Mouse (Mus musculus) kidney, adult 2 months (tissue): ENCODE data around the gene Zfp217.

Source experiments
- CTCF ChIP-seq: fragments of 200-500 bp; conservative IDR thresholded peaks from 2 replicates; pipeline ENCODE4 v1.5.1; 2011; ENCODE audit warnings: low read depth, mild to moderate bottlenecking, control low read depth, low read length, moderate library complexity, mixed read lengths; ENCODE audit not compliant: insufficient read depth, insufficient read length
- POLR2A ChIP-seq: fragments of 200-500 bp; IDR thresholded peaks from one replicate; pipeline ENCODE4 v1.6.1; 2011; ENCODE audit warnings: low read depth, low read length, control low read depth

DNA sequence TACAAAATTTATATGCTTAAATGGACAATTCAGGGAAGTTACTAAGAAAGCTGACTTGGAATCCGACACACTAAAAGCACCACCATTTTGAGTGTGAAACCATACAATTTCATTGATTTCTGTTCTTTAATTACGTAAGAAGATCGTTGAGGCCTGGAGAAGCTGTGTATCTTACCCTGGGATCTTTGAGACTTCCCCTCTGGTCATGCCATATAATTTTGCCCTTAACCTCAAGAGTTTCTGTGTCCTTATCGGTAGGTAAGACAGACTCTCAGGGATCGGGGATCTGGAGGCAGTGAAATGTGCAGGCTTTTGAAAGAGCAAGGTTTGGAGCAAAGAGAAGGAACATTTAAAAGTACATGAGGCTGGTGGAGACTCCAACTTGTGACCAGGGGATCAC is 31.4 kb upstream of the Zfp217 start:
- TF ChIP-seq CTCF (no peak), POLR2A (no peak)
